Mouse (Mus musculus): ENCODE measurements at regions not wholly inside any gene's neighbourhood (a gene's known extent, or its start where the extent isn't known, plus 50 kb on each side); places are given as distances from the start of the nearest gene placed in this dataset.
A peak's percentile ranks its signal among the peaks of the same experiment; 100 is the strongest.

GRCm38 (mm10) chr3:83416536-83416935 is 288.8 kb downstream of the Dchs2 start:
- Histone ChIP-seq H3K27me3 (ENCODE audit: control insufficient read depth, insufficient read depth, low read length) (no peaks in the 10 kb centered on the region), H3K4me1 (ENCODE audit: control insufficient read depth, insufficient read depth, low read length) (no peaks in the 10 kb centered on the region), H3K4me3 (ENCODE audit: control insufficient read depth, low read depth, low read length) (no peak overlapping the region), H3K27ac (ENCODE audit: control insufficient read depth, insufficient read depth, low read depth, low read length) (no peak overlapping the region), H3K36me3 (ENCODE audit: control insufficient read depth, insufficient read depth, low read length) (no peaks in the 10 kb centered on the region)
- TF ChIP-seq POLR2A (IDR thresholded peaks at IDR 0.05; ENCODE audit: control insufficient read depth, low read depth, low read length) (no peak), CTCF (IDR thresholded peaks at IDR 0.05; ENCODE audit: control insufficient read depth, insufficient read depth, insufficient replicate concordance, low read depth, low read length) (peak; percentile 23; the same call in 1 of the 2 replicates)

DNA sequence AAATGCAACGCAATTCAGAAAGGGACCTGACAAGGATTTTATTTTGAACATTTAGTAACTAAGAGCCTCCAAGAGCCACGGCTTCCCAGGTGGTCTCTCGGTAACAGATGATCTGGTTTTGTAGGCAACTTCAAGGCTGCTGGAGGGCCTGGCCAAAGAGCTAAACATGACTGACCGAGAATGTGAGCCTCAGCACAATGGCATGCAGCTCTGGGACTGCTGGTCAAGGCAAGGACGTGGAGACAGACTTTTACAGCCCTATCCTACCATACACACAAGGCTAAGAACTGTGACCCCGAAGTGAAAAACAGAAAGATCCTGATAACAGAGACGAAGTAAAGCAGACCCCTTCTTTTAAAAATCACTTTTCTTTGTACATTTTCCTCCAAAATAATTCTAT is 296.5 kb downstream of the Dchs2 start:
- H3K36me3 ChIP-seq (ENCODE audit: control insufficient read depth, insufficient read depth, low read length), result no peaks in the 10 kb centered on the region
- H3K4me3 ChIP-seq (ENCODE audit: control insufficient read depth, low read depth, low read length), result no peak overlapping the region
- H3K4me1 ChIP-seq (ENCODE audit: control insufficient read depth, insufficient read depth, low read length), result no peaks in the 10 kb centered on the region
- TF ChIP-seq POLR2A (IDR thresholded peaks at IDR 0.05; ENCODE audit: control insufficient read depth, low read depth, low read length), result no peak
- no peak for TF ChIP-seq CTCF (IDR thresholded peaks at IDR 0.05; ENCODE audit: control insufficient read depth, insufficient read depth, insufficient replicate concordance, low read depth, low read length)
- H3K27me3 ChIP-seq (ENCODE audit: control insufficient read depth, insufficient read depth, low read length), result no peaks in the 10 kb centered on the region
- no peak overlapping the region for H3K27ac ChIP-seq (ENCODE audit: control insufficient read depth, insufficient read depth, low read depth, low read length)

GRCm38 (mm10) chr3:83429376-83429775 is 301.6 kb downstream of the Dchs2 start:
- no peak for TF ChIP-seq POLR2A (IDR thresholded peaks at IDR 0.05; ENCODE audit: control insufficient read depth, low read depth, low read length)
- TF ChIP-seq CTCF (IDR thresholded peaks at IDR 0.05; ENCODE audit: control insufficient read depth, insufficient read depth, insufficient replicate concordance, low read depth, low read length), result no peak
- Histone ChIP-seq H3K27me3 (ENCODE audit: control insufficient read depth, insufficient read depth, low read length) (no peaks in the 10 kb centered on the region), H3K4me3 (ENCODE audit: control insufficient read depth, low read depth, low read length) (no peak overlapping the region), H3K27ac (ENCODE audit: control insufficient read depth, insufficient read depth, low read depth, low read length) (no peak overlapping the region), H3K36me3 (ENCODE audit: control insufficient read depth, insufficient read depth, low read length) (no peaks in the 10 kb centered on the region), H3K4me1 (ENCODE audit: control insufficient read depth, insufficient read depth, low read length) (no peaks in the 10 kb centered on the region)

DNA sequence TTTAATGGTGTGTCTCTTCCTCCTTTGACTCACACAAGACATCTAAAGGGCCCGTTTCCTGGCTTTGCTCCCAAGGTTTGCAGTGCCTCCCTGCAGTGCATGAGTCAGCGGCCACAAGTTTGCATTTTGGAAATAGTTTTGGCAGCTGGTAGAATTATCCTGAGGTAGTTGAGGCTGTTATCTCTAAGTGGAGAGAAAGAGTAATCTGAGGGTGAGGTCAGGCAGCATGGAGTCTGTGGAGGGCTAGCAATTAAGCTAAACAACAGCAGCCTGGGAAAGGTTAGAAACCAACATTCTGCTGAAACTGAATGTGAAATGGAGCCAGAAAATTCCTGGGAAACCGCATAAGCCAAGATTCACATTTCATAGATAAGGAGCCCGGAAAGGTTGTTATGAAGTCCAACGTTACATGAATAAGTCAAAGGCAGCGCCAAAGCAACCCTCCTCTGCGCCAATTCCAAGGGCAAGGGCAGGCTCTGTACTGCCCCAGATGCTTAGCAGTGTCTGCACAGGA is 318.5 kb downstream of the Dchs2 start:
- Histone ChIP-seq H3K4me3 (ENCODE audit: control insufficient read depth, low read depth, low read length) (no peak overlapping the region), H3K27ac (ENCODE audit: control insufficient read depth, insufficient read depth, low read depth, low read length) (no peak overlapping the region), H3K36me3 (ENCODE audit: control insufficient read depth, insufficient read depth, low read length) (no peaks in the 10 kb centered on the region), H3K27me3 (ENCODE audit: control insufficient read depth, insufficient read depth, low read length) (no peaks in the 10 kb centered on the region), H3K4me1 (ENCODE audit: control insufficient read depth, insufficient read depth, low read length) (no peaks in the 10 kb centered on the region)
- no peak for TF ChIP-seq CTCF (IDR thresholded peaks at IDR 0.05; ENCODE audit: control insufficient read depth, insufficient read depth, insufficient replicate concordance, low read depth, low read length)
- TF ChIP-seq POLR2A (IDR thresholded peaks at IDR 0.05; ENCODE audit: control insufficient read depth, low read depth, low read length), result no peak

DNA sequence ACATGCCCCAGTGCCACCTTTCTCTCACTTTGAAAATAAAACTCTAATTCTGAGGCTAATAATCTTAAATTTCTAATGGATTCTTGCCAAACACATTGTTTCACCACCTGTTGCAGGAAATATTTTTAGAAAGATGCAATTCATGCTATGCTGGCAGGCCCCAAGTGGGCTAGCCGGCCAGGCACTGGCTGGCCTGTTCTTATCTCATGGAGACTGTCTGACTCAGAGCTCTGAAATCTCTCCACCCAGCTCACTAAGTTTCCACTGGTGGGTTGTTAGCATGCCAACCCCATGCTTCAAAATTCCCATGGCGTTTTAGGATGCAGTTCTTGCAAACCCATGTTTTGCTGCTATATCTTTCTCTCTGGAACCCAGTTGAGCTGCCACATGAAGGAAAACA is 315.5 kb upstream of the Sfrp2 start:
- Histone ChIP-seq H3K4me3 (ENCODE audit: control insufficient read depth, low read depth, low read length) (no peak overlapping the region), H3K36me3 (ENCODE audit: control insufficient read depth, insufficient read depth, low read length) (no peaks in the 10 kb centered on the region), H3K27ac (ENCODE audit: control insufficient read depth, insufficient read depth, low read depth, low read length) (no peak overlapping the region), H3K27me3 (ENCODE audit: control insufficient read depth, insufficient read depth, low read length) (no peaks in the 10 kb centered on the region), H3K4me1 (ENCODE audit: control insufficient read depth, insufficient read depth, low read length) (no peaks in the 10 kb centered on the region)
- no peak for TF ChIP-seq POLR2A (IDR thresholded peaks at IDR 0.05; ENCODE audit: control insufficient read depth, low read depth, low read length)
- TF ChIP-seq CTCF (IDR thresholded peaks at IDR 0.05; ENCODE audit: control insufficient read depth, insufficient read depth, insufficient replicate concordance, low read depth, low read length), result no peak

DNA sequence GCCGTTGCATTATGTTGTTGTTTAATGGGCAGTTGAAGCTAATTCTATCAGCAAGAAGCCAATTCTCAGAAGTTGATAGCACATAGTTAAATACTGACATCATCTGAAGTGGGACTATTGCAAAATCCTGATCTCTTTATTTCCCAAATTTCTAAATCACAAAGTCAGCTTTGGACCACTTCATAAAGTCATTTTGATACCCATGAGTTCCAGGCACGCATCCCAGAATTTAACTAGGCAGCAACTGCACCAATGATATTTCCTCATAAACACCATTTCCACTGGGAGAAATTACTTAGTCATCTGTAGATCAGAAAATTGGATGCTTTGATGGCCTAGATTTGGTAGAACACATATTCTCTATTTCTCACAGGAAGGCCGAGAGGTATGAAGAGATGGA is 314.8 kb upstream of the Sfrp2 start:
- H3K36me3 ChIP-seq (ENCODE audit: control insufficient read depth, insufficient read depth, low read length), result no peaks in the 10 kb centered on the region
- TF ChIP-seq POLR2A (IDR thresholded peaks at IDR 0.05; ENCODE audit: control insufficient read depth, low read depth, low read length), result no peak
- no peaks in the 10 kb centered on the region for H3K4me1 ChIP-seq (ENCODE audit: control insufficient read depth, insufficient read depth, low read length)
- no peak overlapping the region for H3K27ac ChIP-seq (ENCODE audit: control insufficient read depth, insufficient read depth, low read depth, low read length)
- no peak overlapping the region for H3K4me3 ChIP-seq (ENCODE audit: control insufficient read depth, low read depth, low read length)
- H3K27me3 ChIP-seq (ENCODE audit: control insufficient read depth, insufficient read depth, low read length), result no peaks in the 10 kb centered on the region

DNA sequence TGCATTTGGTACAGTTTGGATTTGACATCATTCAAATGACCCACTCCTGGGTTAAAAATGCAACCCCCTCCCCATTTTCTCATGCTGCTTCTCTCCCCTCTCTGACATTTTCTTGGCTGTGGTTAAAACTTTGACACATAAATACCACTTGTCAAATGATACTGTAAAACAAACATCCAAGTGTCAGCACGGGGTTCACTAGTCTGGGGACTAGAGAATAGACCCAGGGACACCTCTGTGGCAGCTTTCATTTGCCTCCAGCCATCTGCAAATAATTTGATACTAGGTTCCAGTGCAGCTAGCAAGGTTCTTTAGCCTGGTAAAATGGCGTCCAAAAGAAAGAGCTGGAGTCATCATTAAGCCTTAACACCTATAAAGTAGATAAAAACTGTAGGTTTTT is 312.7 kb upstream of the Sfrp2 start:
- Histone ChIP-seq H3K4me3 (ENCODE audit: control insufficient read depth, low read depth, low read length) (no peak overlapping the region), H3K27ac (ENCODE audit: control insufficient read depth, insufficient read depth, low read depth, low read length) (no peak overlapping the region), H3K36me3 (ENCODE audit: control insufficient read depth, insufficient read depth, low read length) (no peaks in the 10 kb centered on the region), H3K27me3 (ENCODE audit: control insufficient read depth, insufficient read depth, low read length) (no peaks in the 10 kb centered on the region), H3K4me1 (ENCODE audit: control insufficient read depth, insufficient read depth, low read length) (no peaks in the 10 kb centered on the region)
- TF ChIP-seq CTCF (IDR thresholded peaks at IDR 0.05; ENCODE audit: control insufficient read depth, insufficient read depth, insufficient replicate concordance, low read depth, low read length) (no peak), POLR2A (IDR thresholded peaks at IDR 0.05; ENCODE audit: control insufficient read depth, low read depth, low read length) (no peak)

DNA sequence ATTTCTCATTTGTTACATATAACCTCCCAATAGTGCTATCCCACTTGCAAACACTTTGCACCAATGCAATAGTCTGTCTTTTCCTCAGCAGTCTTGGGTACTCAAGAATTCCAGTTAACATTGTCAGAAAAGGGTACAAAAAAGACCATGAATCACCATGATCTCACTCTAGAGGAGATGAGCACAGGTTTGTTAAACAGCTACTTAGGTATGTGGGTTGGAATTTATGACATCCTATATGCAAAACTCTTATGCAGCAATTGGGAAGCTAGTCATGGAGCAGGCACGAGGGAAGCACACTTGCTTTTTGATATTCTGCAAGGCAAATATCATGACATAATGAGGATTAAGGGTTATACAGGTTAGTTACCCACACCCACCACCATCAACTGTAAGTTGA is 307.7 kb upstream of the Sfrp2 start:
- no peaks in the 10 kb centered on the region for H3K27me3 ChIP-seq (ENCODE audit: control insufficient read depth, insufficient read depth, low read length)
- H3K27ac ChIP-seq (ENCODE audit: control insufficient read depth, insufficient read depth, low read depth, low read length), result no peak overlapping the region
- no peaks in the 10 kb centered on the region for H3K36me3 ChIP-seq (ENCODE audit: control insufficient read depth, insufficient read depth, low read length)
- no peaks in the 10 kb centered on the region for H3K4me1 ChIP-seq (ENCODE audit: control insufficient read depth, insufficient read depth, low read length)
- TF ChIP-seq POLR2A (IDR thresholded peaks at IDR 0.05; ENCODE audit: control insufficient read depth, low read depth, low read length), result no peak
- no peak for TF ChIP-seq CTCF (IDR thresholded peaks at IDR 0.05; ENCODE audit: control insufficient read depth, insufficient read depth, insufficient replicate concordance, low read depth, low read length)
- no peak overlapping the region for H3K4me3 ChIP-seq (ENCODE audit: control insufficient read depth, low read depth, low read length)

Data from testis, adult 2 months (tissue).